In genomic region chr2:167753898-167754297, GRCm38 (mm10) we compare ENCODE assay signal across 7 mouse cellular contexts.
DNase-seq lines count a peak whose midpoint lies in the region; ATAC-seq and TF ChIP-seq lines count a peak whose summit lies in the region.

No protein-coding gene starts in this region.

- H3K4me3 ChIP-seq in lung, postnatal 0 days (ENCODE audit: low read depth, low read length) = no peak overlapping the region

- no peaks in the 10 kb centered on the region for H3K9me3 ChIP-seq in lung, postnatal 0 days (ENCODE audit: low read length)

- H3K9ac ChIP-seq in lung, postnatal 0 days (replicated peaks; ENCODE audit: low read depth) = no peak overlapping the region

- peaks cover 10% of the 10 kb centered on the region; the same call in 1 of the 2 replicates for H3K4me1 ChIP-seq in lung, postnatal 0 days (ENCODE audit: insufficient read depth, low read depth, low read length)

- intact Hi-C loops in heart, postnatal 10 days (cut with DNase I) = no loop called here

- peak; percentile 78 to 83 for DNase-seq in right cerebral cortex, postnatal 10 days (ENCODE audit: low spot score in 2 of 2)
- DNase-seq in right cerebral cortex, postnatal 14 days = no peak
- DNase-seq in heart, postnatal 10 days = peak; percentile 31 to 56
- DNase-seq in lung, postnatal 0 days (ENCODE audit: low spot score) = peak; percentile 74
- no peak for DNase-seq in testis, postnatal 10 days (ENCODE audit: low spot score)
- DNase-seq in Muller cell, postnatal 12 days (ENCODE audit: inconsistent ontology term) = no peak
- DNase-seq in cerebellum, adult 9-11 months = no peak

- H3K27me3 ChIP-seq in lung, postnatal 0 days (replicated peaks; ENCODE audit: insufficient read depth, low read length) = no peaks in the 10 kb centered on the region

- no peaks in the 10 kb centered on the region for H3K36me3 ChIP-seq in lung, postnatal 0 days (ENCODE audit: insufficient read depth, low read length)

- peak; percentile 86 for TF ChIP-seq EP300 in lung, postnatal 0 days (IDR thresholded peaks at IDR 0.05)

- no peak overlapping the region for H3K4me2 ChIP-seq in lung, postnatal 0 days (replicated peaks; ENCODE audit: low read depth, low read length)

- WGBS in lung, postnatal 0 days = 47% methylated on average over 9 of the region's 9 CpGs

- H3K27ac ChIP-seq in lung, postnatal 0 days (ENCODE audit: low read length) = no peak overlapping the region

- ATAC-seq in lung, postnatal 0 days = peak; percentile 64

- TF ChIP-seq CTCF in lung, postnatal 0 days (IDR thresholded peaks at IDR 0.05) = no peak

Comparison
In these comparisons a context has a peak if more than half of its experiments do, and no peak if none do; other contexts are left out.
1. DNase-seq: peak in right cerebral cortex, postnatal 10 days (2 of 2), heart, postnatal 10 days (2 of 2) and lung, postnatal 0 days (single experiment); none in right cerebral cortex, postnatal 14 days (single experiment), testis, postnatal 10 days (single experiment), Muller cell, postnatal 12 days (single experiment) and cerebellum, adult 9-11 months (single experiment).